8 mouse cellular contexts compared by ENCODE assay signal in genomic region chr2:170130780-170131645, GRCm38 (mm10). TPM values are rescaled to one million over a fixed set of nuclear protein-coding genes. Genes with fewer than 3 reads are reported as not detected.
DNase-seq lines count a peak whose midpoint lies in the region.

No protein-coding gene starts in this region.

- intact Hi-C loops in left cerebral cortex, postnatal 25 days (cut with DNase I), result loop anchor here (5.0 kb wide), 3 partner anchors 91 to 366 kb away; partner anchors contain the start of genes Cyp24a1 and Pfdn4

- peak; percentile 91 for DNase-seq in R1 (ENCODE audit: low read depth, low spot score)
- peak; percentile 75 to 90 for DNase-seq in cerebellum, postnatal 4 days (ENCODE audit: low spot score in 2 of 2)
- peak; percentile 93 for DNase-seq in gastrocnemius, postnatal 10 days
- peak; percentile 92 for DNase-seq in induced T-regulatory cell, adult 2 months (ENCODE audit: low read depth)
- DNase-seq in left cerebral cortex, postnatal 25 days (ENCODE audit: low spot score in 2 of 2), result peak; percentile 44 to 75
- DNase-seq in mesoderm, embryonic 11.5 days (ENCODE audit: low read depth, low spot score), result peak; percentile 95
- DNase-seq in right cerebral cortex, postnatal 25 days, result peak; percentile 64
- peak; percentile 69 to 76 for DNase-seq in urinary bladder, postnatal 36 days (ENCODE audit: low spot score in 2 of 2)

RNA-seq across cellular contexts. Expression of gene Zfp217, which starts 16.9 kb away (rescaled TPM):
- total RNA-seq in gastrocnemius, postnatal 10 days (2021), result 10 to 100 TPM; 10.0 to 12.5 TPM
- total RNA-seq in left cerebral cortex, postnatal 25 days (2021), result 1 to 10 TPM; 2.4 to 3.0 TPM

Comparison
In these comparisons a context has a peak if more than half of its experiments do, and no peak if none do; other contexts are left out.
1. Peak in every context shown above with its lines: DNase-seq.